Mouse (Mus musculus) bone marrow, adult 2 months (tissue): ENCODE results near the gene Mybph. TPM values are rescaled to one million over a fixed set of nuclear protein-coding genes. Genes with fewer than 3 reads are reported as not detected.

ENCODE experiments used
- H3K27ac ChIP-seq: fragments of 200-500 bp; 2 replicates; pipeline ENCODE4 v1.5.1; 2012; ENCODE audit warnings: low read depth, mild to moderate bottlenecking, control low read depth, inconsistent platforms, low read length; ENCODE audit not compliant: control insufficient read depth, poor library complexity, insufficient read depth
- H3K4me1 ChIP-seq: fragments of 200-500 bp; 2 replicates; pipeline ENCODE4 v1.6.1; 2011; ENCODE audit warnings: low read length; ENCODE audit not compliant: control insufficient read depth, insufficient read depth
- H3K4me3 ChIP-seq: fragments of 200-500 bp; replicated peaks from 2 replicates; pipeline ENCODE3; 2011; ENCODE audit warnings: mild to moderate bottlenecking, low read depth, low read length, control low read depth; ENCODE audit not compliant: control insufficient read depth
- CTCF ChIP-seq: fragments of 200-500 bp; IDR thresholded peaks from 2 replicates; pipeline ENCODE4 v1.5.1; 2011; ENCODE audit warnings: low read length, control low read depth; ENCODE audit not compliant: control insufficient read depth, insufficient read depth
- POLR2A ChIP-seq: fragments of 200-500 bp; IDR thresholded peaks from 2 replicates; pipeline ENCODE4 v1.6.1; 2011; ENCODE audit warnings: low read depth, mild to moderate bottlenecking, control low read depth, low read length, borderline replicate concordance; ENCODE audit not compliant: control insufficient read depth
- WGBS: fragments of 180-500 bp; shearing (Covaris S2); methylation state at CpG from one replicate; pipeline ENCODE4 v1.1.7; 2018; 5-methylcytosine and 5-hydroxymethylcytosine counted together
- polyA plus RNA-seq: library from polyadenylated mRNA; stranded (reverse); fragments of >200 nt; gene quantifications from 2 replicates; pipeline ENCODE4 v1.2.4, GENCODE M21; 2011; ENCODE audit warnings: low replicate concordance; ENCODE audit not compliant: missing spikeins, insufficient read depth, insufficient read length

Gene Mybph
- polyA plus RNA-seq, 1 experiment = not detected

- H3K4me1 ChIP-seq = no peaks in the 10 kb centered on the region
- no peak overlapping the region for H3K4me3 ChIP-seq
- no peak for TF ChIP-seq POLR2A
- no peak for TF ChIP-seq CTCF
- H3K27ac ChIP-seq = no peak overlapping the region
- 78% methylated on average over 3 of the region's 3 CpGs for WGBS
These were observed 32.8 kb upstream of the Mybph start for GRCm38 (mm10) chr1:134160404-134160803.

- H3K4me1 ChIP-seq = no peaks in the 10 kb centered on the region
- TF ChIP-seq CTCF (no peak), POLR2A (no peak)
- 72% methylated on average over 6 of the region's 6 CpGs for WGBS
- H3K4me3 ChIP-seq = no peak overlapping the region
- no peak overlapping the region for H3K27ac ChIP-seq
These were observed 31.8 kb upstream of the Mybph start for GRCm38 (mm10) chr1:134161399-134161798.

DNA sequence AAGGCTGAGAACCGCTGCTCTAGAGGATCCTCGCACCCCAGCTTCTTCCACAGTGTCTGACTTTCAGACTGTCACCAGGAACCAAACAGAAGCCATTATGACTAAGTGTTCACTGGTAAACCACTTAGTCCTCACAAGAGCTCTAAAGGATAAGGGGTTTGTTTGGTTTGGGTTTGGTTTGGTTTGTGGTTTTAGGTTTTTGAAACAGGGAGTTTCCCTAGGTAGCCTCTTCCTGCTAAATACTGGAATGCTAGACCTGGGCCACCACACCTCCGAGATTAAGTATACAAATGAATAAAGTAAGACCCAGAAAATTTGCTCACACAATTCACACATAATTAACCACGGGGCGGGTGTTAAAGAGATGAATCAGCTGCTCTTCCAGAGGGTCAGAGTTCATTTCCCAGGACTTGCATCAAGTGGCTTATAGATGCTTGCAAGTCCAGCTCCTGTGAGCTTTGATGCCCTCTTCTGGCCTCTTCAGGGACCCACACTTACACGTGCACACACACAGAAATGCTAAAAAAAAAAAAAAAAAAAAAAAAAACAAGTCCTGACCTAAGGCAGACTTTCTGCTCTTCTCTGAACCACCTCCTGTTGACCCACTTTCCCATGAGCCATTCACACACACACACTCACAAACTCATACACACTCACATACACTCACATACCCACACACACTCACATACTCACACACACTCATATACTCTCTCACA, 30.6 kb upstream of the Mybph start:
- no peaks in the 10 kb centered on the region for H3K4me1 ChIP-seq
- WGBS = 79% methylated on average over 6 of the region's 6 CpGs
- TF ChIP-seq POLR2A (no peak), CTCF (no peak)

DNA sequence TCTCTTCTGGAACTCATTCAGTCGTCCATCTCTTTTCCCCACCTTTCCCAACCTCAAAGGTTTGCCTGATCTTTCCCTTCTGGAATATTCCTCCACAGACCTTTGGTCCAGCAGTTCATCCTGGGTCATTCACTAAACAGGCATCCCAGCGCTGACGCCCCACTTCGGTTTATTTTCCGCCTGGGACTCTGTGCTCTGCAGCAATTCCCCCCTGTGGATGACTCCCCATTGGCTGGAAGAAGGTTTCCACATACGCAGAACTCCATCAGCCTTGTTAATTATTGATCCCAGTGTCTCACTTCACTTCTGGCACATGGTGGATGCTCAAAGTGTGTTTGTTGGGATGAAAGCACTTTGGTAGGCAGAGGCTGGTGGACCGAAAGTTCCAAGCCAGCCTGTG, 29.8 kb upstream of the Mybph start:
- 85% methylated on average over 7 of the region's 7 CpGs for WGBS
- Histone ChIP-seq H3K4me1 (no peaks in the 10 kb centered on the region), H3K4me3 (no peak overlapping the region), H3K27ac (no peak overlapping the region)
- TF ChIP-seq POLR2A (no peak), CTCF (no peak)

More for the DNA sequence above, 30.6 kb upstream of the Mybph start:
- no peak overlapping the region for H3K27ac ChIP-seq
- no peak overlapping the region for H3K4me3 ChIP-seq

DNA sequence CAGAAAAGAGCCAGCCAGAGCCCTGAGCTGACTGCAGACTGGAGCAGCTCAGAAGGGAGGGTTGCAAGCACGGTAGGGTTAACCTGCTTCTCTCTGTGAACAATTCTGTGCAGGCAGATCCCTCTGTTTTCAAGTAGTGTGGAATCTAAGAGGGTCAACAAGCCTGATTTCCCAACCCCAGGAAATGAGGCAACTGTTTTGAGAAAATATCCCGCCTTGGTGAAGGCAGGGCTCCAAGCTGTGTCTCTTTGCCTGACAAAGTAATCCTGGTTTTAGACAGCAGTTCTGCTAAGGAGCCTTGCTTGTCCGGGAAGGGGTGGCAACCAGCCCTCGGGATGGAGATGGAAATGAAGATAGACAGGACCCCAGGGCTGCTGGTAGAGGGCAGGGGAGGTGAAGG, 28.8 kb upstream of the Mybph start:
- no peak overlapping the region for H3K27ac ChIP-seq
- no peaks in the 10 kb centered on the region for H3K4me1 ChIP-seq
- no peak for TF ChIP-seq CTCF
- no peak for TF ChIP-seq POLR2A
- 56% methylated on average over 4 of the region's 4 CpGs for WGBS
- H3K4me3 ChIP-seq = no peak overlapping the region

- no peaks in the 10 kb centered on the region for H3K4me1 ChIP-seq
- H3K27ac ChIP-seq = no peak overlapping the region
- WGBS = 81% methylated on average over 3 of the region's 3 CpGs
- H3K4me3 ChIP-seq = no peak overlapping the region
- TF ChIP-seq CTCF (no peak), POLR2A (no peak)
These were observed 26.7 kb upstream of the Mybph start for GRCm38 (mm10) chr1:134166547-134166946.

DNA sequence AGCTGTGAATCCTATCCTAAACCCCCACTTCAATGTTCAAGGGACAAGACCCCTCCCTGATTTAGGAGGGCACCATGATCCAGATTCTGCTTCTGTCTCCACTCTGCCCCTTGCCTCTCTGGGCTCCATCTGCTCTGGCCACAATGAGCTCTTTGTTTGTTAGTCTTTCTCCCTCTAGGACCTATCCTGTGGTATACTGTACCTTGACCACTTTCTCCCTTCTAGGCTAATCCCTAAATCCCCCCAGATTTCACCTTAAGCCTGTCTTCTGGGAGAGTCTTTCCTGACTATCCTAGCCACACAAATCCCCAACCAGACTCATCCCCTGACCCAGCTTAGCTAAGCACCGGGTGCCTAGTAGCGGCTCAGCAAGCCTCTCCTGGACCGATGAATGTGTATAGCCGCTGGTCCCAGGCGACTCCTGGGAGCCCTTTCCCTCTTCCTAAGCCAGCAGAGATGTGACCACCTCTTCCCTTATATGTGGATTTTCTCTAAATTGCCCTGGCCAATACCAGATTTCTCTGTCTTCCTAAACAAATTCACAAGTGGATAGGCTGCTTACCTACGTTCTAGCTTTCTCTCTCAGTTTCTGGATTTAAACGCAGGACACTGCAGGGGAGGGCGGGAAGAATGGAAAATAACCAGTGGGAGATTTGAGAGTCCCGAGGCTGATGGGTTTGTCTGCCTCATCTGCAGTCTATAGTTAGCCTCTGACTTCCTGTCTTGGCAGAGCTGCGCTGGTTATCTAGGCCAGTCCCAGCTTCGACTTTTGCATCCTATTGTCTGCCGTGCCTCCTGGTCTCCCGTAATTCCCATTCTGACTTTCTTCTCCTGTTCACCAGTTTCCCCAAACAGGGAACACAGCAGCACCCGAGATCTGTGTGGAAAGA, 25.6 kb upstream of the Mybph start:
- TF ChIP-seq CTCF (no peak), POLR2A (no peak)
- WGBS = 58% methylated on average over 14 of the region's 14 CpGs
- Histone ChIP-seq H3K4me1 (no peaks in the 10 kb centered on the region), H3K4me3 (no peak overlapping the region), H3K27ac (no peak overlapping the region)

DNA sequence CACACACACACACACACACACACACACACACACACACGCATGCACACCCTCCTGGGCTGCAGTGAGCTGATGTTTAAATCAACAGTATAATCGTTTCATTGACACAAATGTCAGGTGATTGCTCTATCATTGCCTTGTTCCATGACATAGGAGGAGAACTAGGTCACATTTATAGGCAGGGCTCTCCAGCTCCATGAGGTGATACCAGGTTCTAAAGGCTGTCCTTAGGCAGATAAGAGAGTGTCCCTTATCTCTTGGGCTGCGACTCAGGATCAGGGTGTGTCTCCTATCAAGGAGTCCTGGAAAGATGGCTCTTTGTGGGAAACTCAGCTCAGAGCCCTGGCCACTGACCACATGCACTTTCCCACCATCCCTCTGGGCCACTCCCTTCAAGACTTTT, 24.7 kb upstream of the Mybph start:
- WGBS = 75% methylated on average over 3 of the region's 3 CpGs
- no peak for TF ChIP-seq POLR2A
- H3K4me3 ChIP-seq = no peak overlapping the region

More for the DNA sequence above, 24.7 kb upstream of the Mybph start:
- Histone ChIP-seq H3K27ac (no peak overlapping the region), H3K4me1 (no peaks in the 10 kb centered on the region)
